Mouse (Mus musculus) hindbrain, embryonic 14.5 days (tissue): ENCODE data around the gene Nacc1. TPM values are rescaled to one million over a fixed set of nuclear protein-coding genes. Genes with fewer than 3 reads are reported as not detected.

Source experiments
- ATAC-seq: fragments of 200-750 bp; cut with Nextera tagmentation; 2 replicates; pipeline ENCODE4 v1.8.0; 2017; ENCODE audit warnings: moderate number of reproducible peaks, mild to moderate bottlenecking, moderate TSS enrichment, moderate library complexity; ENCODE audit not compliant: low FRiP score
- DNase-seq: peaks from one replicate; pipeline ENCODE4 v3.0.0-alpha.2; 2015; ENCODE audit warnings: low spot score
- H3K27ac ChIP-seq: fragments of 300-500 bp; sonication (generic); 2 replicates; pipeline ENCODE4 v1.5.1; 2014; ENCODE audit warnings: mild to moderate bottlenecking, moderate library complexity
- H3K27me3 ChIP-seq: fragments of 300-500 bp; sonication (generic); 2 replicates; pipeline ENCODE4 v1.6.1; 2014; ENCODE audit warnings: mild to moderate bottlenecking, low read length, mixed read lengths; ENCODE audit not compliant: control insufficient read depth, insufficient read depth
- H3K36me3 ChIP-seq: fragments of 300-500 bp; sonication (generic); replicated peaks from 2 replicates; pipeline ENCODE4 v1.6.1; 2014; ENCODE audit not compliant: control insufficient read depth, insufficient read depth
- H3K4me1 ChIP-seq: fragments of 300-500 bp; sonication (generic); replicated peaks from 2 replicates; pipeline ENCODE4 v1.6.1; 2014; ENCODE audit warnings: antibody characterized with exemption, low read length, mixed read lengths; ENCODE audit not compliant: control insufficient read depth, insufficient read depth
- H3K4me2 ChIP-seq: fragments of 300-500 bp; sonication (generic); replicated peaks from 2 replicates; pipeline ENCODE4 v1.6.1; 2014; ENCODE audit warnings: mild to moderate bottlenecking, moderate library complexity
- H3K4me3 ChIP-seq: fragments of 300-500 bp; sonication (generic); replicated peaks from 2 replicates; pipeline ENCODE4 v1.5.1; 2014; ENCODE audit warnings: mild to moderate bottlenecking, low read length
- H3K9ac ChIP-seq: fragments of 300-500 bp; sonication (generic); 2 replicates; pipeline ENCODE4 v1.6.1; 2014
- H3K9me3 ChIP-seq: fragments of 300-500 bp; sonication (generic); 2 replicates; pipeline ENCODE4 v1.6.1; 2016; ENCODE audit warnings: low read length; ENCODE audit not compliant: control insufficient read depth
- whole genome bisulfite sequencing: fragments of 180-500 bp; shearing (Covaris S2); extraction: QIAGEN DNeasy Blood & Tissue Kit; methylation state at CpG from one replicate; pipeline ENCODE4 v1.1.7; 2014; 5-methylcytosine and 5-hydroxymethylcytosine counted together
- polyA plus RNA-seq: library from polyadenylated mRNA; unstranded; fragments of >200 nt; fragmentation: Nextera tagmentation; extraction: Ambion mirVana; gene quantifications from 2 replicates; pipeline ENCODE4 v1.2.1, GENCODE M21; 2014

The Nacc1 gene
- polyA plus RNA-seq, 1 experiment from 2014 or later, result 18.1 TPM

DNA sequence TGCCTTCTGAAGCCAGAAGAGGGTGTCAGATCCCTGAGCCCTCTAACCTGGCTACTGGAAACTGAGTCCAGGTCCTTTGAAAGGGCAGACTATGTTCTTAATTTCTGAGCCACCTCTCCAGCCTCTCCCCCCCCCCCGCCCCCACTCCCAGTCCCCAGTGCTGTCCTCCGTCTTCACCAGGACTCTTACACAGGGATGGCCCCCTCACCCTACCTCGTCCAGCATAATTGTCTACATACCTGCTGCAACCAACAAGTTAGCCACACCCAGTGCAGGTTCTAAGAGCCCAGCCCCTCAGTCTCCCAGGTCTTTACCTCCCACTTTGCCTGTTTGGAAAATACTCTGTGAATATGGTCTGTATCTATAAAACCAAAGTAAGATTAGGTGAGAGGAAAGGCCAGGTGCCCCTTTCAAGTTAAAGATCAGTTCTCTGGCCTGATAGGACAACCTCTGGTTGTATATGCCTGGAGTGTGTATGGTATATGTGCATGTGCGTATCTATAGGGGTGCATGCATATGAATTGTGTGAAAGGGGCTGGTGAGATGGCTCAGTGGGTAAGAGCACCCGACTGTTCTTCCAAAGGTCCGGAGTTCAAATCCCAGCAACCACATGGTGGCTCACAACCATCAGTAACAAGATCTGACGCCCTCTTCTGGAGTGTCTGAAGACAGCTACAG is 46.9 kb downstream of the Nacc1 start:
- Histone ChIP-seq H3K4me1 (peaks cover 15% of the 10 kb centered on the region; the same call in 1 of the 2 replicates), H3K4me3 (no peak overlapping the region), H3K27me3 (no peaks in the 10 kb centered on the region), H3K4me2 (no peak overlapping the region), H3K9ac (no peak overlapping the region), H3K36me3 (peaks cover 5% of the 10 kb centered on the region), H3K9me3 (no peaks in the 10 kb centered on the region), H3K27ac (no peak overlapping the region)
- DNase-seq, result no peak
- ATAC-seq, result no peak
- WGBS, result 75% methylated on average over 7 of the region's 7 CpGs

- 30% methylated on average over 9 of the region's 9 CpGs for WGBS
Measured at GRCm38 (mm10) chr8:84640010-84640588, 47.6 kb downstream of the Nacc1 start.

GRCm38 (mm10) chr8:84639162-84640009 is 48.3 kb downstream of the Nacc1 start:
- Histone ChIP-seq H3K4me1 (peaks cover 28% of the 10 kb centered on the region), H3K27me3 (no peaks in the 10 kb centered on the region), H3K27ac (peak overlapping the region; percentile 90), H3K9me3 (no peaks in the 10 kb centered on the region), H3K4me3 (peak overlapping the region; percentile 46), H3K9ac (peak overlapping the region; percentile 79), H3K4me2 (peak overlapping the region; percentile 91), H3K36me3 (peaks cover 5% of the 10 kb centered on the region)
- WGBS, result 0% methylated on average over 101 of the region's 106 CpGs
- peak; percentile 93 for ATAC-seq
- peak; percentile 98 for DNase-seq

More at GRCm38 (mm10) chr8:84640010-84640588, 47.6 kb downstream of the Nacc1 start:
- DNase-seq (no peak), ATAC-seq (no peak)
- H3K36me3 ChIP-seq, result peaks cover 5% of the 10 kb centered on the region
- H3K27me3 ChIP-seq, result no peaks in the 10 kb centered on the region
- peak overlapping the region; percentile 48 for H3K4me2 ChIP-seq
- H3K9me3 ChIP-seq, result no peaks in the 10 kb centered on the region
- H3K4me1 ChIP-seq, result peaks cover 22% of the 10 kb centered on the region
- H3K9ac ChIP-seq, result peak overlapping the region; percentile 22; the same call in 1 of the 2 replicates
- H3K27ac ChIP-seq, result no peak overlapping the region
- H3K4me3 ChIP-seq, result peak overlapping the region; percentile 46

DNA sequence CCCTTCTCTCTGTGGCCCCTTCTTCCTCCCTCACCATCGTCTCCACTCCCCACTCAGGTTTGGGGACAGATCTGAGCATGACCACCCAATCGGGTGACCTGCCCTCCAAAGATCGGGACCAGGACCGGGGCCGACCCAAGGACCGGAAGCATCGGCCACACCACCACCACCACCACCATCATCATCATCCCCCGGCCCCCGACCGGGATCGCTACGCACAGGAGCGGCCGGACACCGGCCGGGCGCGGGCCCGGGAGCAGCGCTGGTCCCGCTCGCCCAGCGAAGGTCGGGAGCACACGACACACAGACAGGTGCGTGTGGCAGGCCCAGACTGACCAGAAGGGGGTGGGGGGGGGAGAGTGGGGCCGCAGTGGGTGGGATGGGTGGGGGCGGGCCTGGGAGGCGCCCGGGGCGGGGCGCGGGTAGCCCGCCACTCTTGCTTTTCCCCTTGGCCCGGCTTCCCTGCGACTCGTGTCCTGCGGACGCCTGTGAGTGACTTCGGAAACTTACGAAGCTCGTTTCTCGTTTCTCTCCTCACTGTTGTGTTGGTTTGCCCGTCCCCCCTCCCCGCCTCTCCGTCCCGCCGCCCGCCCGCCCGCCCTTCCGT is 49.0 kb downstream of the Nacc1 start:
- H3K27ac ChIP-seq, result peak overlapping the region; percentile 90
- DNase-seq (no peak), ATAC-seq (peak; percentile 14)
- H3K27me3 ChIP-seq, result no peaks in the 10 kb centered on the region
- under 1% methylated on average over 41 of the region's 52 CpGs for WGBS
- H3K36me3 ChIP-seq, result peaks cover 12% of the 10 kb centered on the region
- peak overlapping the region; percentile 79 for H3K9ac ChIP-seq
- H3K4me1 ChIP-seq, result peaks cover 28% of the 10 kb centered on the region
- H3K9me3 ChIP-seq, result no peaks in the 10 kb centered on the region
- H3K4me3 ChIP-seq, result peak overlapping the region; percentile 46
- peak overlapping the region; percentile 91 for H3K4me2 ChIP-seq

- peak overlapping the region; percentile 91 for H3K4me2 ChIP-seq
- H3K9me3 ChIP-seq, result no peaks in the 10 kb centered on the region
- peak overlapping the region; percentile 46 for H3K4me3 ChIP-seq
- DNase-seq, result no peak
- H3K36me3 ChIP-seq, result peaks cover 18% of the 10 kb centered on the region
- H3K27ac ChIP-seq, result 0 out of 2 replicates have a peak overlapping the region, but pooled peaks have one; percentile 90
- H3K27me3 ChIP-seq, result no peaks in the 10 kb centered on the region
- peaks cover 28% of the 10 kb centered on the region for H3K4me1 ChIP-seq
- no peak for ATAC-seq
- 42% methylated on average over 8 of the region's 8 CpGs for WGBS
- H3K9ac ChIP-seq, result peak overlapping the region; percentile 79
Measured at GRCm38 (mm10) chr8:84637946-84638554, 49.6 kb downstream of the Nacc1 start.

DNA sequence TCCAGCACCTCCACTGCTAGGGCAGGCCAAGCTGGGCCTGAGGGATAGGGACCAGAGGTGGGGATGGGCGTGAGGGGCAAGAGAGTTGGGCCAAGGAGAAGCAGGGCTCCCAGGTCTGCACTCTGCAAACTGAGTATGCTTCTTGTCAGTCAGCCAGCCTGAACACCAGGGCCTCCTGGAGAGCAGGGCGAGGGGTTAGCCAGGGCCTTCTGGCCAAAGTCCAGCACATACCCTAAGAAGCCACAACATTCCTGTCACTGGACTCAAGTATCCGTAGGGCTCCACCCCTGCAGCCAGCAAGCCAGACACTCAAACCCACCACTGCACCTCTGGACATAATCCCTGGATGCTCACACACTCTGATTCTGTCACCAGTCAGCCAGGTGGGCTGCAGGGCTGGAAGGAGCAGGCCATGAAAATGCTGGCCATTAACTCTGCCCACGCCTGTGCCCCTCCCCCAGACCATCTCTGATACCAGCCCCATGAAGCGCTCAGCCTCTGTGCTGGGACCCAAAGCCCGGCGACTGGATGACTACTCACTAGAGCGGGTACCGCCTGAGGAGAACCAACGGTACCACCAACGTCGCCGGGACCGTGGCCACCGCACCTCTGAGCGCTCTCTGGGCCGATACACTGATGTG is 51.5 kb downstream of the Nacc1 start:
- Histone ChIP-seq H3K9ac (no peak overlapping the region), H3K4me3 (no peak overlapping the region), H3K4me1 (peaks cover 28% of the 10 kb centered on the region), H3K27ac (no peak overlapping the region), H3K9me3 (no peaks in the 10 kb centered on the region), H3K36me3 (peaks cover 30% of the 10 kb centered on the region), H3K4me2 (no peak overlapping the region), H3K27me3 (no peaks in the 10 kb centered on the region)
- WGBS, result 86% methylated on average over 17 of the region's 17 CpGs
- DNase-seq (no peak), ATAC-seq (no peak)

GRCm38 (mm10) chr8:84635397-84636050 is 52.1 kb downstream of the Nacc1 start:
- Histone ChIP-seq H3K9ac (peak overlapping the region; percentile 56; the same call in 1 of the 2 replicates), H3K4me2 (no peak overlapping the region)
- 42% methylated on average over 14 of the region's 14 CpGs for WGBS

GRCm38 (mm10) chr8:84634849-84635304 is 52.8 kb downstream of the Nacc1 start:
- DNase-seq (peak; percentile 60), ATAC-seq (no peak)
- H3K9me3 ChIP-seq, result no peaks in the 10 kb centered on the region
- no peak overlapping the region for H3K4me3 ChIP-seq
- peak overlapping the region; percentile 83 for H3K27ac ChIP-seq
- WGBS, result 26% methylated on average over 9 of the region's 9 CpGs
- peaks cover 42% of the 10 kb centered on the region for H3K36me3 ChIP-seq
- no peak overlapping the region for H3K4me2 ChIP-seq
- H3K4me1 ChIP-seq, result peaks cover 24% of the 10 kb centered on the region
- no peaks in the 10 kb centered on the region for H3K27me3 ChIP-seq
- peak overlapping the region; percentile 56; the same call in 1 of the 2 replicates for H3K9ac ChIP-seq

More at GRCm38 (mm10) chr8:84635397-84636050, 52.1 kb downstream of the Nacc1 start:
- DNase-seq (no peak), ATAC-seq (no peak)
- Histone ChIP-seq H3K4me3 (no peak overlapping the region), H3K4me1 (peaks cover 28% of the 10 kb centered on the region), H3K27ac (peak overlapping the region; percentile 83), H3K9me3 (no peaks in the 10 kb centered on the region), H3K27me3 (no peaks in the 10 kb centered on the region), H3K36me3 (peaks cover 36% of the 10 kb centered on the region)
